Mouse (Mus musculus) CD4-positive, CD25-positive, alpha-beta regulatory T cell, adult 2 months (primary cell): ENCODE measurements around the gene Pde9a.

Experiments
- DNase-seq: peaks from one replicate; pipeline ENCODE4 v3.0.0-alpha.2; 2012; ENCODE audit warnings: low read depth, low spot score

Gene Pde9a

DNA sequence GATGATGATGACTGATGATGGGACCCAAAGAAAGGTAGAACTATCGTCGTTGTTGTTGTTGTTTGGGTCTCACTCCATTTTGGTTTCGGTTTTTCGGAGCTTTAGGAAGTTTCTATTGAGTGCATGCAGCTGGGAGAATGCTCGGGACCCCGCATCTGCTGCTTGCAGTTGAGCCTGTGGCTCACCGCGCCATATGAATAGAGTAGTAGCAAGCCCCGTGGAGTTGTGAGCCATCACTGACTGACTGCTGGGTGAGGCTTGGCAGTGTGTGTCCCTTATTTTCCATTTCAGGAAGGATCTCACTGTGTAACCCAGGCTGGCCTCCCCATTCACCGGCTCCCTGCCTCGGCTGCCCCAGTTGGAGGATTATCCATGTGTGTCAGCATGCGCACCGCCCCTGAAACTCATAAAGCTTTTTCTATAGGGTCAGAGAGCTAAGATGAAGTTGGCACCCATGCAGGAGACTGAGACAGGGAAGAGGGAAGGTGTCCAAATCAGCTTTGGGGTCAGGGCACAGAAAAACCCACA lies 47.5 kb downstream of the Pde9a start:
- no peak for DNase-seq

DNA sequence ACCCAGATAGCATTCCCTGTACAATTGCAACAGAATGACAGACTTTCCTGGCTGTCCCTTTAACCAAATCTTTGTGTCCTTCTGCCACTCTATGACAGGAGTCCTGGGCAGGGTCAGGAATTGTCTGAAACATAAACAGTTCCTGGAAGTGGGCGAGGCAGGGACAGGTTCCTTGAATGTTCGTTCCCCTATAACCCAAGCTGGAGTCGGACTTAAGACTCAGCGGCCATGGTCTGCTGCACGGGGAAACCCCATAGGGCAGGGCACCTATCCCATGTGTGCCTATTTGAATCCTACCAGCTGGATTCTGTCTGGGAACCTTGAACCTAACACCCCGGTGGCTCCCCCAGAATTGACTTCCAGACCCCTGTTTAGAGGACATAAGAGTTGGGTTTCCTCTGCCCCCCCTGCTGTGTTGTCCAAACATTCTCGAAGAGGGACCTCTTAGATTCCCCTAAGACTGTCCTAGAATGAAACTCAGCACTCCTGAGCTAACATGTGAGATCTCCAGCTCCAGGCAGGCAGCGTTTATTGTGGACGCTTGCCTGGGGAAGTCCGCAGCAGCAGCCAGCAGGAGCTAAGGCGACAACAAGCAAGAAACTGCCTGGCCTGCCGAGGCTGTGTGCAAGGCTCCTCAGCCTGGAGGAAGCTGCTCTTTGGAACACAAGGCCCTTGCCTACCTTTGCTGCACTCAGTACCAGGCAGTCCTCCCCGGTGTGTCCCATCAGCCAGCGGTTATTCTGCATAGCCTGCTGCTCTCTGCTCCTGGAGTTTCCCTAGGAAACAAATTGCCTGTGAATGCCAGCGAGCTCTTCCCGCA lies 48.2 kb downstream of the Pde9a start:
- DNase-seq, result no peak

DNA sequence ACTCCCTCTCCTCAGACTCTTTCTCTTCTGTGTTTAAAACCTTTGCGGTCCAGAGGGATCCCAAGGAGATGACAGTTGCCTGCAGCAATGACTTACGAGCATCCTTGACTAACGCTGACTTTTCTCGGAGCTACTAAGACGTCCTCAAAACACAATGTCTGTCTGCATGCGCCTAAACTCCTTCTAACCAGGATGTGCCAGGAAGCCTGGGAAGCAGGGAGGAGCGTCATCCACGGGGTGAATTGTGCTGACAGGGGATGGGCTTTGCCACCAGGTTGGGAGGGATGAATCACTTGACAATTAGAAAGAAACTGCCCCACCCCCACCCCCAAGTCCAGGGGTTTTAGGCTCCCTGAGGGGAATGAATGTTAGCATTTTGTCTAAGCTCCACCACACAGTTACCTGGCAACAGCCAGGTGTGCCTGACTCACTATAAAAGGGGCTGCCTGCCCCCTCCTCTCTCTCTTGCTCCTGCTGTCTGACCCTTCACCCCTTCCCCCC lies 48.9 kb downstream of the Pde9a start:
- no peak for DNase-seq

DNA sequence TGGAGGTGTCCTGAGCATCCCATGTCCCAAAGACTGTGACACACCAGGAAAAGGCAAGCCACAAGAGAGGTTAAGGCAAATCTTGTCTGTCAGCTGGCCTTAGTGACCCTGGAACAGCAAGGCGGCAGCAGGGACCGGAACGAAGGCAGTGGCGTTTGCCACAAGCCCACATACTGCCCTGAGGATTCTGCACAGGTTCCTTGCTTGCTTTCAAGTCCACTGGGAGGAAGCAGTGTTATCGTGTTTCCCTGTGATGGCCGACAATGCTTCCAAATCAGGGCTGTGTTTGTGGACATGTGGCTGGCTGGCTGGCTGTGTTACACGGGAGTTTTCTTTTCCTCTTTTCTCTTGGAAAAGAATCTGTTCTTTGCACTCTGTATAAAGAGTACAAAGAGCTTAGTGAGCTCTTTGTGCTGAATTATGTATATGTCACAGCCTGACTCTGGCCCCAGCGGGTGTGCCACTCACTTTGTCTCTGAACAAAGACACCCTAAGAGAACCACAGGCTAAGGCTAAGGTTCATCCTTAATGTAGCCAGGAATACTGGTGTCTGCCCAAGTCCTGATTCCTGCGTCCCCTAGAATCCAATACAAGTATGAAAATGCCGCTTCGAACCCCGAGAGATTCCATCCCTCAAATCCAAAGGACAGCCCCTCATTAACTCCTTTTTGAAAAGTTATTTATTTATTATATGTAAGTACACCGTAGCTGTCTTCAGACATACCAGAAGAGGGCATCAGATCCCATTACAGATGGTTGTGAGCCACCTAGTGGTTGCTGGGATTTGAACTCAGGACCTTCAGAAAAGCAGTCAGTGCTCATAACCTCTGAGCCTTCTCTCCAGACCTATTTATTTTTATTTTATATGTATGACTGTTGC lies 50.2 kb downstream of the Pde9a start:
- no peak for DNase-seq

DNA sequence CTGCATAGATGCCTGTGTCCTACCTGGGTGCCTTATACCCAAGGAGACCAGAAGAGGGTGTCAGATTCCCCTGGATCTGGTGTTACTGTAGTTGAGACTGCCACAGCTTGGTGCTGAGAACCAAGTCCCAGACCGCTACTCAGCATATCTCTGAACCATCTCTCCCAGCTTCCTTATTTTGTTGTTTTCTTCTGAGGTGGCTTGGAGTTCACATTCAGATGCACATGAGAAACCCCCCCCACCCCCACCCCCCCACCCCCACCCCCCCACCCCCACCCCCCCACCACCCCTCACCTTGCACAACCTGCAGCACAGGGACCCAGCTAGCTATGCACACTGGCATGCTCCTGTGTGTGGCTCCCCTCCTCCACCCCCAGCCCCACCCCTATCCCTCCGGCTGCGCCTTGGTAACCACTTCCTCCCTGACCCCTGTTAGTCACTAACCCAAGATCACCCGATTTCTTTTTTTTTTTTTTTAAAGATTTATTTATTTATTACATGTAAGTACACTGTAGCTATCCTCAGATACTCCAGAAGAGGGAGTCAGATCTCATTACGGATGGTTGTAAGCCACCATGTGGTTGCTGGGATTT lies 50.9 kb downstream of the Pde9a start:
- DNase-seq, result peak; percentile 70

DNA sequence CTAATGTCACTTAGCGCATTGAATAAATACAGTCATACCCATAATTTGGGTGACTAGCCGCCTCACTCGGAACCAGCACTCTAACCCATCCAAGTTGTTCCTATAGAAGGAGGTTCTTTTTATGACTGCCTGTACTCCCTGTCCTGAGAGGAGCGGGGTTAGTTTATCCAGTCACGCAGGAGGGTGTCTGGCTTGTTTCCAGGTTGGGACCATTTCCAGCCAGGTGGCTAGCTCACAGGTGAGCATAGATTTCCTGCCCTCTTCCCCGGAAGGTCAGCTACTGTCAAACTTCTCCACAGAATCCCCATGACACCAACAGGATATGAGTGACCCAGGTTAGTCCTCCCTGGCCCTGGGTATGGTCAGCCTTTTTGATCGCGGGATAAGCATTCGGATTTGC lies 51.5 kb downstream of the Pde9a start:
- DNase-seq, result no peak

DNA sequence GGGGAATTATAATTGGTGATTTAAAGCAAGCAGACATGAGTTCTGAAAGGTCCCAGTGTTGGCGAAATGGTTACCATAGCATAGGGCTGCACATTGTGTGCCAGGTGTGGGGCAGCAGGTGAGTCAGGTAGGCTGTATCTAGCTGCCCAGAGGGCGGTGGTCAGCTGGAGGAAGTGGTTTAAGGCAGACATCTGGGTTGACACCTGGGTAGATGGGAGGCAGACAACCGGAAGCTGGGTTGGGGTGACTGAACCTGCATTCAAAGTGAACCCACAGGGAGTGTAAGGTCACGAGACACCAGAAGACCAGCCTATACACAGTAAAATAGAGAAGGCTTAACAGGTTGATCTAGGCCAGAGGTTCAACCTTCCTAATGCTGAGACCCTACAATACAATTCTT lies 54.0 kb downstream of the Pde9a start:
- peak; percentile 46 for DNase-seq

DNA sequence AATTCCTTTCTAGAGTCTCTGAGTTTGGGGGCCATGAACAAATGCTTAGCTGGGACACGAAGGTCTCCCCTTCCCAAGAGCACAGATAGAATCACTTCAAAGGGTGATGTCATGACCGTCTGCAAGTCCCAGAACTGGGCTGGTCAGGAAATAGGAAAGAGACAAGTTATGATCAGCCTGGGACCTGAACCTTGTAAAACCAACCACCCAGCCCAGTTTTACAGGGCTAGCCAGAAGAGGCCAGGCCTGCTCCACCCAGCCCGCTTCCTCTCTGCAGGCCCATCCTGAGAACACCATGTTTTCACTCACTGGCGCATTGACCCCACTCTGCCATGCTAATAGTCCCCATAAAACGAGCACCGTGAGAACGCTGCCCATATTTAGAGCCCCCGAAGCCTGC lies 56.5 kb downstream of the Pde9a start:
- DNase-seq, result no peak

DNA sequence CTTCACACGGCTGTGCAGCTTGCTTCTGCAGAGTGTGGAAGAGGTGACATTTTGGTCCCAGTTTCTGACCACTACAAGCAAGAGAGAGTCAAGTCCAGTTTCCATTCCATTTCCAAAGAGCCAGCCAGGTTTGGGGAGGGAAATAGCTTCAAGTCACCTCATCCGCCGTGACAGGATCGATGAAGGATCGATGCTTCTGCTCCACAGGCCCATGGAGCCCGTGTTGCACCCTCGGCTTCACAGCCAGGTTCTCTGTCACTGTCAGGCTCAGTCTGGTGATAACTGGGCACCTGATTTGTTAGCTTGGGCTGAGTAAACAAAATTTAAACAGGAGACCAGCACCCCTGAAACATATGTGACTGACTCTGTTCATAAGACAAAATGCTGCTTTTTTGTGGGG lies 58.2 kb downstream of the Pde9a start:
- DNase-seq, result no peak

DNA sequence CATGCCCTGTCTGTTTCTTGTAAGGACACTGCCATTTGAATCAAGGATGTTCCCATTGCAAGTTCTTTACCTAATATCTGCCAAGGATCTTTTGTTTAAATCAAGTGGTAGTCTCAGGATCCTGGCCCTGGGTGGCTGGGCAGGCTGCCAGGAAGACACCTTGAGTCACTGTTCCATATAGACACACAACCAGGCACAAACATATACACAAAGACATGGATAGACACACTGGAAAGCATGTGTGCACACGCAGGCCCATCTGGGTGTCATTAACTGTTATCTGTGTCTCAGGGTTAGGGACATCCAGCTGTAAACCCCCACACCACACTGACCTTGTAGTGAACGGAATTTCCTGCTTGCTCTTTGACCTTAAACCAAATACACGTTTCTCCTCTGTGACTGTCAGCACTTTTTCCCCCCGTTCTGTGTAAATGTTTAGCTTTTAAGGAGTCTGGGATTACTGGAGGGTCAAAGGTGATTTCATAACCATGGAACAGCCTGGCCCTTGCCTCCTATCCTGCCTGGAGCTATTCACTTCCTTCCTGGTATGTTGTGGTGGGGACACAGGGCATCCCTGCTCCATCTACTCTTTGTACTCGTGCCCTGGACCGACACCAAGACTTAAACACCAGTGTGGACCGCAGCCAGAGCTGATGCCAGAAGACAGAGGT lies 59.2 kb downstream of the Pde9a start:
- DNase-seq, result no peak

DNA sequence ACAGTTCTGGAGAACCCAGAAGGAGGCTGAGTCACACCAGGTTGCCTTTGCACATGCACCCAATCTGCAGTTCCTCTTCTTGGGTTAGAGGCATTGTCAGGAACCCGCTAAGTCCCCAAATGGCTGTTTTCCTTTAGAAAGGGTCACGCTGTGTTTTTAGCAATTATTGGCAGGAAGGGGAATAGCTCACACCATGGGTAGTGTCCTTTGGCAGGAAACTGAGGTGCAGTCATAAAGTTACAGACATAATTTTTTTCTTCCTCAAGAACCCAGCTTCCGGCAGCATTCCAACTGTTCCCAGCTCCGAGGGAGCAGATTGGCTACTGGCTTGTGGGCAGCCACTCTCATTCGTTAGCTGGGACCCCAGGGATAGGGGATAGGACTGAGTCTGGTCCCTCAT lies 61.8 kb downstream of the Pde9a start:
- no peak for DNase-seq

DNA sequence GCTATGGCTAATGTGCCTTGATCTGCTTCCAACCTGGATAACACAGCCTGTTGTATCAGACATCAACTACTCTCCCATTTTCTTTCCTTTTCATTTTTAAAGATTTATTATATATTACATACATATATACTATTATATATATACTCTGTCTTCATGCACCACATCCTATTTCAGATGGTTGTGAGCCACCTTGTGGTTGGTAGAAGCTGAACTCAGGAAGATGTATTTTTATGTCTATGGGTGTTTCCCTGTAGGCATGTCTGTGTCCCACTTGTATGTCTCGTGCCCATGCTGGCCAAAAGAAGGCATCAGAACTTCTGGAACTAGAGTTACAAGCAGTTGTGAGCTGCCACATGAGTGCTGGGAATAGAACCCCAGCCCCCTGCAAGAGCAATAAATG lies 62.5 kb downstream of the Pde9a start:
- peak; percentile 50 for DNase-seq

DNA sequence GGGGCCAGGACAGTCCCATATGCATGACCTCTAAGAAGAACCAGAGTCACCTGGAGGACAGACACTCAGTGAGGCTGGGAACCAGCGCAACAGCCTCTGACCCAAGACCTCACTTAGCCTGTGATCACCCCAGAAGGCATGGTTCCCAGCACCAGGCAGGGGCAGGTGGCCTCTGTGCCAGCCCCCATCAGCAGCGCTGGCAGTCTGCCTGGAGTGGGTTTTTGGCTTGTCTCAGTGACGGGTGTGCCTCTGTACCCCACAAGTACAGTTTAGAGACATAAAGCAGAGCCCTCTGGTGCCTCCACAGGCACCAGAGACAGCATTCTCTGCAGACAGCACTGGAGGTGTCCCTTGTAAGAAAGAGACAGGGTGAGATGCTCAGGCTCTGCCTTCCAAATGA lies 64.2 kb downstream of the Pde9a start:
- no peak for DNase-seq

DNA sequence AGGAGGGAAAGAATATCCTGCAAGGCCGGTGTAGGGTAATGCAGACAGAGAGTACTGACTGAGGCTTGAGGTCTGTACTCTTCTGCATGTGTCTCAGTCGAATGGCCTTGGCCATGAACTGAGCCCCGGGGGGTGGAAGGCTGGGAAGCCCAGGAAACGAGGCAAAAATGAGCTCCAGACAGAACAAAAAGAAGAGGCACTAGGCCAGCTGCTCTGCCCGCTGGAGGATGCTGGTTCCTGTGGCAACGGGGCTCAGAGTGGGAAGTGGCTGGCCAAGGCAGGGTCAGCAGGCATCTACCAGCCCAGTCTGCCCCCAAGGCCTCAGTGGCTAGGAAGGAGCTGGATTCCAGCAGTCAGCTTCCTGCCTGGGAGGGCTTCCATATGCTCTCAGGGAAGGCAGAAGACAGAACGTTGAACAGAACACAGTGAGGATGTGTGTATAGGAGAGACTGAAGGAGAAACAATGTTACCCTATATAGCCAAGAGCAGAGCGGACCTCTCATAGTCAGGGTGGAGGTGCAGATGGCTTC lies 65.2 kb downstream of the Pde9a start:
- DNase-seq, result no peak

DNA sequence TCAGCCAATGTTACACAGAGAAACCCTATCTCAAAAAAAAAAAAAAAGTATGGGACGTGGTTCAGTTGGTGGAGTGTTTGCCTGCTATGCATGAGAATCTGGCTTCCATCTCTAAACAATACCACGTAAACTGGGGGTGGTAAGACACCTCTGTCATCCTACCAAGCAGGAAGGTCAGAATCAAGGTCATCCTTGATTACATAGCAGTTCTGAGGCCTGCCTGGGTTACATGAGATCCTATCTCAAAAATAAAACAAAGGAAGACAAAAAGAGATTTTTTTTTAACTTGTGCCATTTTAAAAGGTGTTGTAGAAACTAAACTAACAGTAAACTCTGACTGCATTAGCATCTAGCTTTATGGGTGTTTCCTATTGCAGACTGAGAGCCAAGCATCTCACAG lies 66.8 kb downstream of the Pde9a start:
- DNase-seq, result no peak

DNA sequence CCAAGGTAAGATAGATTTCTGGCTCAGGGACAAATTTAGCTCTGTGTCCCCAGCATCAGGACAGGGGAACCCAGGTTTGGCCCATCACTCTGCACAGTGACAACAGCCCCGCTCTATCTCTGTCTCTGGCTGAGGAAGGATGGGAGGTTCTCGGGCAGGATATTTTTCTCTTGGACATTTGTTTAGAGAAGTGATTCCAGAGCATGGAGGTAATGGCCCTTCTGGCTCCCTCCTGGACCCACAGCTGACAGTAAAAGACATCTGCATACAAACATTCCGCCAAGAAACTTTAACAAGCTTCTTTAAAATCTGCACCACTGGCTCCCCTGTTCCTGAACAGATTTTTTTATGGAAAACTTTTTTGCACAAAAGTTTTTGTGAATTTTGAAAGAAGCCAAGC lies 67.5 kb downstream of the Pde9a start:
- DNase-seq, result no peak

DNA sequence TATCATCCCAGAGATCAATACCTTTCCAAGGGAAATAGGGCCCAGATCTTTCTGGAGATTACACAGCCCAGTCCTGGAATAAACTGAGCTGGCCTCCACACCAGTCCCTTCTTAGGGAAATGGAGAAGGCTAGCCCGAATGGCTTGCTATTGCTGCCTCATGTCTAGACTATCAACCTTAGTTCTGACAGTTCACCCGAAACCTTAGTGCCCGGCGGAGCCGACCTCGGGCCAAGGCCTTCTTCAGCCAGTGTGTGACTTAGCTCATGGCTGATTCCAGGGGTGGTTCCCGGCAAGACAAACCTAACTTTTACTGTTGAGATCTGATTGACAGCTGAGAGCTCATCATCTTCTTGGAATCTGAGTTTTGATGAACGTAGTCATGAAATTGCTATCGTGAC lies 68.0 kb downstream of the Pde9a start:
- DNase-seq, result no peak

DNA sequence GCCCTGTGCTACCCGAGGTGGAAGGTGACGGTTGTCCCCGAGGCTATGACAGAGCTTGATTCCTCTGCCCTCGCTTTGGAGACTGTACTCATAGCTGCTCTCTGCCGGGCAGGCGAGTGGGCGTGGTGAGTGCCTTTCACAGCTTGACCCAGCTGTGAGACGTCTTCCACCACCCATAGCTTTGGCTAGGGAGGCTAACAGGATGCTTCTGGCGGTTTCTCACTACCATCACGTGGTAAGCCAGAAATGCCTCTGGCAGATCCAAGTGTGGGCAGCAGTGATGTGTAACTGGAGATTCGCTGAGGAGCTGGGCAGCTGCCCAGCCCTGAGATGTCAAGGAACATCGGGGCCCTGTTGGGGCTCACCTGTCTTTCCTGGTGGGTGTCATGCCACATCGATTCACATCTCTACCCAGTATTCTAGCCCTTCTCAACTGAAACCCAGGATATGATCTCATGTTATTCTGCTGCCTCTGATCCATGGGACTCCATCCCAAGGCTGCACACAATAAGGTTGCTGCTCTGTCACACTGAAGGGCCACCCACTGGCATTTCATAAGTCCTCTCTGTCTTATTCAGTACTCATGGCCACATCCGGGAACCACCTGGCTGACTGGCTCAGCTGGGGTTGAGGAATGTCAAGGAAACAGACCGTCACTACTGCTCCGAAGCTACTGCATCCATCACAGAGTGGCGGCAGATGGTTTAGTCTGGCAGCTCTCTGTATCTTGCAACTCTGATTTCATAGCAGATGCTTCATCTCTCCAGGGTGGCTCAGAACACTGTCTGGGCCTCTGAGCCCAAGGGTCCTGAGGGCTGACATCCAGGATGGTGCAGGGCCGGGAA lies 70.9 kb downstream of the Pde9a start:
- DNase-seq, result no peak

DNA sequence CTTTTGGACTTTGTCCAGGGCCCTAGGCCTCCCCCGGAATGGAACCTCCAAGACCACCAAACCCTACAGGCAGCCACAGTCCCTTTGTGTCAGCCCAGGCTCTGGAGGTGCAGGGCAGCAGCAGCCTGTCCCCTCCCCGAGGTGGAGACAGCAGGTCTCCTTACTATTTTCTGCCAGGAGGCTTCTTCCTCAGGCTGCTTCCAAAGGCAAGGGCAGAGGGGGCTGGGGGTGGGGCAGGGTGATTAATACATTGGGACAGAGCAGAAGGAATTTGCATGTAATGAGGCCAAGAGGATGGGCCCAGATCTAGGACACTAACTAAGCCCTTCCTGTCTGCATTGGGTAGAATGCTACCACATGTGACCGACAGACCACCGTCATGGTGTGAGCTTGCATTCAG lies 74.4 kb downstream of the Pde9a start:
- no peak for DNase-seq

DNA sequence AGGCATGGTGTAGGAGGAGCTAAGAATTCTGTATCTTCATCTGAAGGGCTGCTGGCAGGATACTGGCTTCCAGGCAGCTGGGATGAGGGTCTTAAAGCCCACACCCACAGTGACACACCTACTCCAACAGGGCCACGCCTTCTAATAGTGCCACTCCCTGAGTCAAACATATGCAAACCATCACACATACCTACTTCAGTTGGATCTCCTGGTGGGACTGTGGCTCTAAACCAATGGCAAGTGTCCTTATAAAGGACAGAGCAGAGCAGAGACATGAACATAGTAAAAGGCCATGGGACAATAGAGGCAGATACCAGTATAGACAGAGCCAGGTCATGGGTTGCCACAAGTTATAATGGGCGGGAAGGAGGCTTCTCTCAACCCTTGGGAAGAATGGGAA lies 76.5 kb downstream of the Pde9a start:
- no peak for DNase-seq
